Mouse (Mus musculus): ENCODE results near the gene Cox6a2.

DNA sequence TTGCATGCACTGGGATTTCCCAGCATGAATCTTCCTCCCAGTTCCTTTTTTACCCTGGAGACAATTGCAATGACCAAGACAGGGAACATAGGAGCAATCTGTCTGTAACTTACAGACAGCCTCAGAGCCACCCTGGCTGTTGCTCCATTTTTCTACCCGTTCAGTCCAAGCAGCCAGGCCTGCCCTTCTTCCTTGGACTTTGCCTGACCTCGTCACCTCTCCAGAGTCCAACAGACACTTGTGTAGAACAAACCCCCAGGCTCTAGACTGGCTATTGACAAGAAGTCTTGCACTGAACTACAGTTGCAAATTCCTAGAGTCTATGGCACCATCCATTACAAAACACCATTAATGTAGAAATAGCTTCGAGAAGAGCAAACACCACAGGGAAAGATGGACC, 3.6 kb upstream of the Cox6a2 start:
- TF ChIP-seq GATA1 (IDR thresholded peaks at IDR 0.05; ENCODE audit: borderline replicate concordance, low read length) (no peak), FLI1 (IDR thresholded peaks at IDR 0.05; ENCODE audit: low read length) (no peak)
